Mouse (Mus musculus): ENCODE measurements at regions not wholly inside any gene's neighbourhood (a gene's known extent, or its start where the extent isn't known, plus 50 kb on each side); places are given as distances from the start of the nearest gene placed in this dataset.

DNA sequence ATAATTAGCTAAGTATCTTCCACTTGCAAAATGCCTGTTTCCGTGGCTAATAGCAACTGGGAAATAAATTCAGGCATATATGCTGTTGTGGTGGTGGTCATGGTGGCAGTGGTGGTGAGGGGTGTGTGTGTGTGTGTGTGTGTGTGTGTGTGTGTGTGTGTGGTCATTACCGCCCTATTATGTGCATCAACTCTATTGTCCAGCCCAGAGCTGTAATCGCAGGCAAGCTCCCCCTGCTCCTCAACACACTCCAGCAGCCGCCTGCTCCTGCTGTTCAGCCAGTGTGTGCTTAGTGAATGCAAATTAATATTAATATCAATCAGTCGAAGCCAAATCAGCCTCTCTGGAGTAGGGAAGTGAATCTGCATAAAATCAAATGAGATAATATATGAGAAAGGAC is 152.9 kb upstream of the Zic3 start:
- ATAC-seq (ENCODE audit: insufficient read depth) (no peak), DNase-seq (ENCODE audit: low read depth in 3 of 3, low spot score in 3 of 3) (no peak)
- Histone ChIP-seq H3K9me3 (ENCODE audit: control insufficient read depth, low read length) (no peaks in the 10 kb centered on the region), H3K9ac (replicated peaks) (no peak overlapping the region), H3K36me3 (replicated peaks; ENCODE audit: control insufficient read depth, insufficient read depth, low read depth) (no peaks in the 10 kb centered on the region), H3K4me2 (ENCODE audit: low read depth) (no peak overlapping the region), H3K4me1 (replicated peaks; ENCODE audit: control insufficient read depth in 2 of 2, insufficient read depth in 2 of 2, low read length in 1 of 2) (no peaks in the 10 kb centered on the region), H3K4me3 (ENCODE audit: insufficient read depth in 1 of 2, low read depth in 2 of 2, low read length in 2 of 2) (no peak overlapping the region), H3K27me3 (ENCODE audit: control insufficient read depth, insufficient read depth, low read length) (no peaks in the 10 kb centered on the region), H3K27ac (no peak overlapping the region)
- no peak for TF ChIP-seq EP300 (IDR thresholded peaks at IDR 0.05; ENCODE audit: low read depth)
- TF ChIP-seq CTCF (IDR thresholded peaks at IDR 0.05; ENCODE audit: low read depth) = no peak
- WGBS (ENCODE audit: insufficient replicate concordance) = 58% methylated on average over 5 of the region's 5 CpGs

DNA sequence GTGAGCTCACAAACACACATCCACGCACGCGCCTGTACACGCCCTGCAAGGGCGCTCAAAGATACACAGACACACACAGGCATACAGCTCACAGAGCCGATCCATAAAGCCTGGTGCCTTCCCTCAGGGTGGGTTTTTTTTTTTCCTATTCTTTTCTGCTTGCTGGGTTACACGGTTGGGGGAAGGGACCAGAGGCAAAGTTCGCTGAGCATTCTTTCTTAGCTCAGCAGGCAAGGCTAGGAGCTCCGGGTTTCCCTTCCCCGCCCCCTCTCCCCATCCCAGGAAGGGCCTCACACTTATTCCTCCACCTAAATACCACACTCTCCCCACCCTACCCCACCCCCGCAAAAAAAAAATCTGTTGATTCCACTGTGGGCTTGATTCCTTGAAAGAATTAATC is 105.8 kb upstream of the Zic3 start:
- H3K4me1 ChIP-seq (replicated peaks; ENCODE audit: control insufficient read depth in 2 of 2, insufficient read depth in 2 of 2, low read length in 1 of 2) = no peaks in the 10 kb centered on the region
- ATAC-seq (ENCODE audit: insufficient read depth) (no peak), DNase-seq (ENCODE audit: low read depth in 3 of 3, low spot score in 3 of 3) (no peak)
- H3K4me3 ChIP-seq (ENCODE audit: insufficient read depth in 1 of 2, low read depth in 2 of 2, low read length in 2 of 2) = no peak overlapping the region
- H3K27me3 ChIP-seq (ENCODE audit: control insufficient read depth, insufficient read depth, low read length) = peaks cover 38% of the 10 kb centered on the region
- no peaks in the 10 kb centered on the region for H3K9me3 ChIP-seq (ENCODE audit: control insufficient read depth, low read length)
- TF ChIP-seq CTCF (IDR thresholded peaks at IDR 0.05; ENCODE audit: low read depth) (no peak), EP300 (IDR thresholded peaks at IDR 0.05; ENCODE audit: low read depth) (no peak)
- H3K36me3 ChIP-seq (replicated peaks; ENCODE audit: control insufficient read depth, insufficient read depth, low read depth) = no peaks in the 10 kb centered on the region
- no peak overlapping the region for H3K27ac ChIP-seq
- no peak overlapping the region for H3K4me2 ChIP-seq (ENCODE audit: low read depth)
- WGBS (ENCODE audit: insufficient replicate concordance) = 15% methylated on average over 11 of the region's 11 CpGs
- no peak overlapping the region for H3K9ac ChIP-seq (replicated peaks)

DNA sequence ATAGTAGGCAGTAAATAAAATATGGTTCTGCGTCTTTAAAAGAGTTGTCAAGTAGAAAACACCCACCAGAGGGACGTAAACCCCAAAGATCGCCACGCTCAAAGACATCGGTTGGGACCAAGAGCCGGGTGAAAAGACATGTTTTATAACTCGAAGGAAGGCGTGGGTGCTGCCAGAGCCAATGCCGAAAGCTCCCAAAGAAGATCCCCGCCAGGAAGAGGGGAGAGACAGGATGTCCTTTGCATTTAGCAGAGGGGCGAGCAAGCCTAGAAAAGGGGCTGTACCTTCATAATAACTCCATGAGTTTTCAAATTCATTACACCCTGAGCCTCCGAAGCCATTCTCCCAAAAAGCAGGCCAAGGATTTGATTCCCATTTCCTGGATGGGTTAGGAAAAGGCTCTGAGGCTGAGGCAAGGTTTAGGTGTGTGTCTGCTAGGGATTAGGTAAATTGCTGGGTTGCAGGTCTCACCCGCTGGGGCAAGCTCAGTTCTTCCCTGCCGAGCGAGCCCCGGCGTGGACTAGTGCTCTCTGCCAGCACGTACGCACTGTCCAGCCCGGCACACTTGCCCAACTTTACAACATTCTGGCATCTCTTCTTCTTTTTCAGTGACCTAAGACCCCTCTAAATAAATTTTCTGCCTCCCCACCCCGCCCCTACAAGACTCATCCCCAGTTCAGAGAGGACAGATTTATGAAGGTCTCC is 104.9 kb upstream of the Zic3 start:
- Histone ChIP-seq H3K27ac (no peak overlapping the region), H3K36me3 (replicated peaks; ENCODE audit: control insufficient read depth, insufficient read depth, low read depth) (no peaks in the 10 kb centered on the region), H3K9ac (replicated peaks) (no peak overlapping the region), H3K27me3 (ENCODE audit: control insufficient read depth, insufficient read depth, low read length) (peaks cover 42% of the 10 kb centered on the region), H3K4me1 (replicated peaks; ENCODE audit: control insufficient read depth in 2 of 2, insufficient read depth in 2 of 2, low read length in 1 of 2) (no peaks in the 10 kb centered on the region), H3K9me3 (ENCODE audit: control insufficient read depth, low read length) (no peaks in the 10 kb centered on the region), H3K4me3 (ENCODE audit: insufficient read depth in 1 of 2, low read depth in 2 of 2, low read length in 2 of 2) (no peak overlapping the region), H3K4me2 (ENCODE audit: low read depth) (no peak overlapping the region)
- 10% methylated on average over 21 of the region's 21 CpGs for WGBS (ENCODE audit: insufficient replicate concordance)
- no peak for ATAC-seq (ENCODE audit: insufficient read depth)
- no peak for TF ChIP-seq CTCF (IDR thresholded peaks at IDR 0.05; ENCODE audit: low read depth)
- no peak for TF ChIP-seq EP300 (IDR thresholded peaks at IDR 0.05; ENCODE audit: low read depth)
- no peak for DNase-seq (ENCODE audit: low read depth in 3 of 3, low spot score in 3 of 3)

DNA sequence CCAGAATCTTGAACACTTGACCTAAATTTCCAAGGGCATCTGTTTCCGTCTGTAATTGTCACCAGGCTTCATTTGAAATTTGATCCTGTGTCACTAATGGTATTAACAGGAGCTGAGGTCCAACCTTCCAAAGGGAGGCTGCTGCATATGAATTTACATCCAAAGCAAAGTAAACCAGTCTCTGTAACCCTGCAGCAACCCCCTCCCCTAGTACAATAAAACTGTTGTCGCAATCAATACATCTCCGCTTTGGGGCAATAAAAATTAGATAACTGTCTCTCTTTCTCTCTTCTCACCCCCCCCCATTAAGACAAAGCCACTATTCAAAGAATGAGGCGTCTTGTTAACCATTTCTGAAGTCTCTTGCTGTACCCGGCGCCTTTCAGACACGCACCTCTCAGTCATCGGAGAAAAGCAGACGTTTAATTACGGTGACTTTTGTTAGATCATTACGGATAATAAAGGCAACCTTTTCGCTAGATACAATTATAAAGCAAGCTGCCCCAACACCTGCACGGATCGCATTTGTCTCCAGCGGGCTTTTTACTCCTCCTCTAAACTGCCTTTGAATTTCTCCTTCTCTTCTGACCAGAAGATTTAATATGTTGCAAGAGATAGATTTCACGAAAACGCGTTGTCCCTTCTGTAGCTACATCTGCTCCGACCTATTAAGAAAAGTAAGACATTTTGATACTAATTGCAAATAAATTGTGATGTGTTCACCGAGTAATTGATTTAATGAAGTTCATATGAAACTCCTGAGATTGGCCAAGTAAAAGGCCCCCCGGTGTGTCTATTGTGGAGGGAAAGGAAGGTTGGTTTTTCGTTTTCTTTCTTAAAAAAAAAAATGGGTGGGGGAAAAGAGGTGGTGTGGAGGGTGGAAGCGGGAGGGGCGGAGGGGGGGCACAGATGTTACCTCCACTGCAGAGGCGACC is 104.1 kb upstream of the Zic3 start:
- Histone ChIP-seq H3K27me3 (ENCODE audit: control insufficient read depth, insufficient read depth, low read length) (peaks cover 42% of the 10 kb centered on the region), H3K36me3 (replicated peaks; ENCODE audit: control insufficient read depth, insufficient read depth, low read depth) (no peaks in the 10 kb centered on the region), H3K4me1 (replicated peaks; ENCODE audit: control insufficient read depth in 2 of 2, insufficient read depth in 2 of 2, low read length in 1 of 2) (no peaks in the 10 kb centered on the region), H3K4me2 (ENCODE audit: low read depth) (no peak overlapping the region), H3K9ac (replicated peaks) (no peak overlapping the region), H3K4me3 (ENCODE audit: insufficient read depth in 1 of 2, low read depth in 2 of 2, low read length in 2 of 2) (no peak overlapping the region), H3K9me3 (ENCODE audit: control insufficient read depth, low read length) (no peaks in the 10 kb centered on the region), H3K27ac (no peak overlapping the region)
- no peak for ATAC-seq (ENCODE audit: insufficient read depth)
- WGBS (ENCODE audit: insufficient replicate concordance) = 15% methylated on average over 24 of the region's 25 CpGs
- DNase-seq (ENCODE audit: low read depth in 3 of 3, low spot score in 3 of 3) = no peak
- TF ChIP-seq EP300 (IDR thresholded peaks at IDR 0.05; ENCODE audit: low read depth) (no peak), CTCF (IDR thresholded peaks at IDR 0.05; ENCODE audit: low read depth) (no peak)

DNA sequence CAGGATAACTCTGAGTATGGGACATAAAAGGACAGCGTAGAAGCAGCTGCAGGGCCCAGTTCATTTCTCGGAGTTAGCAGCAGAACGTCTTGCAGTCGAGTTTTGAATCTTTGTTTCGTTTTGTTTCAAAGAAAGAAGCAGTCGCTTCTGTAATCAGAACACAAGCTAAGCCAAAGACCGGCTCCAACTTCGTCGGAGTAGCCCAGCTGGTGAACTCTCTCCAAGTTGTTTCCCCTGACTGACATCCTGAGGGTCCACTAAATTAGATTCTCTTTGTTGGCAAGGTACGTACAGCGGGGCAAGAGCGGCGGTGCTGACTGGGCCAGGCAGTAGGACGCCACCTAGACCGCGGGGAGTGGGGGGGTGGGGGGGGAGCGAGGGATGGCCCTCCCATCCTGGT is 102.6 kb upstream of the Zic3 start:
- ATAC-seq (ENCODE audit: insufficient read depth) (no peak), DNase-seq (ENCODE audit: low read depth in 3 of 3, low spot score in 3 of 3) (no peak)
- Histone ChIP-seq H3K4me2 (ENCODE audit: low read depth) (no peak overlapping the region), H3K9me3 (ENCODE audit: control insufficient read depth, low read length) (no peaks in the 10 kb centered on the region), H3K4me1 (replicated peaks; ENCODE audit: control insufficient read depth in 2 of 2, insufficient read depth in 2 of 2, low read length in 1 of 2) (no peaks in the 10 kb centered on the region), H3K9ac (replicated peaks) (no peak overlapping the region), H3K4me3 (ENCODE audit: insufficient read depth in 1 of 2, low read depth in 2 of 2, low read length in 2 of 2) (no peak overlapping the region), H3K27me3 (ENCODE audit: control insufficient read depth, insufficient read depth, low read length) (peaks cover 42% of the 10 kb centered on the region), H3K36me3 (replicated peaks; ENCODE audit: control insufficient read depth, insufficient read depth, low read depth) (no peaks in the 10 kb centered on the region), H3K27ac (no peak overlapping the region)
- WGBS (ENCODE audit: insufficient replicate concordance) = 12% methylated on average over 17 of the region's 17 CpGs
- no peak for TF ChIP-seq CTCF (IDR thresholded peaks at IDR 0.05; ENCODE audit: low read depth)
- TF ChIP-seq EP300 (IDR thresholded peaks at IDR 0.05; ENCODE audit: low read depth) = no peak
